Mouse (Mus musculus) forebrain, embryonic 16.5 days (tissue): ENCODE measurements at regions not wholly inside any gene's neighbourhood (a gene's known extent, or its start where the extent isn't known, plus 50 kb on each side); places are given as distances from the start of the nearest gene placed in this dataset.
A peak's percentile ranks its signal among the peaks of the same experiment; 100 is the strongest.

ENCODE experiments used
- ATAC-seq: fragments of 200-750 bp; cut with Nextera tagmentation; 2 replicates; pipeline ENCODE4 v1.8.0; 2017; ENCODE audit warnings: mild to moderate bottlenecking, moderate library complexity
- H3K27ac ChIP-seq: fragments of 300-500 bp; sonication (generic); 2 replicates; pipeline ENCODE4 v1.5.1; 2014; ENCODE audit warnings: low read length, control low read depth
- H3K27me3 ChIP-seq: fragments of 300-500 bp; sonication (generic); replicated peaks from 2 replicates; pipeline ENCODE4 v1.6.1; 2014; ENCODE audit warnings: low read length; ENCODE audit not compliant: control insufficient read depth, insufficient read depth
- H3K36me3 ChIP-seq: fragments of 300-500 bp; sonication (generic); 2 replicates; pipeline ENCODE4 v1.6.1; 2014; ENCODE audit not compliant: control insufficient read depth, insufficient read depth
- H3K4me1 ChIP-seq: fragments of 300-500 bp; sonication (generic); replicated peaks from 2 replicates; pipeline ENCODE4 v1.6.1; 2014; ENCODE audit warnings: low read length; ENCODE audit not compliant: control insufficient read depth, insufficient read depth
- H3K4me2 ChIP-seq: fragments of 300-500 bp; sonication (generic); 2 replicates; pipeline ENCODE4 v1.6.1; 2014; ENCODE audit warnings: mild to moderate bottlenecking, low read length, control low read depth
- H3K4me3 ChIP-seq: fragments of 300-500 bp; sonication (generic); replicated peaks from 2 replicates; pipeline ENCODE4 v1.5.1; 2014; ENCODE audit warnings: mild to moderate bottlenecking, low read length, control low read depth
- H3K9ac ChIP-seq: fragments of 300-500 bp; sonication (generic); replicated peaks from 2 replicates; pipeline ENCODE4 v1.6.1; 2014; ENCODE audit warnings: low read depth, low read length, control low read depth
- H3K9me3 ChIP-seq: fragments of 300-500 bp; sonication (generic); 2 replicates; pipeline ENCODE4 v1.6.1; 2016; ENCODE audit warnings: low read length; ENCODE audit not compliant: control insufficient read depth
- WGBS: fragments of 180-500 bp; shearing (Covaris S2); extraction: QIAGEN DNeasy Blood & Tissue Kit; methylation state at CpG from one replicate; pipeline ENCODE4 v1.1.7; 2014; 5-methylcytosine and 5-hydroxymethylcytosine counted together

- 56% methylated on average over 2 of the region's 2 CpGs for WGBS
- ATAC-seq: 0 out of 2 replicates have a peak, but pooled peaks have one; percentile 31
- H3K4me1 ChIP-seq: no peaks in the 10 kb centered on the region
Observed at GRCm38 (mm10) chr1:110400051-110400450, 417.8 kb downstream of the Cdh7 start.

GRCm38 (mm10) chr1:110447742-110448312, 465.6 kb downstream of the Cdh7 start:
- no peaks in the 10 kb centered on the region for H3K27me3 ChIP-seq

More at GRCm38 (mm10) chr1:110400051-110400450, 417.8 kb downstream of the Cdh7 start:
- H3K4me2 ChIP-seq: no peak overlapping the region
- no peaks in the 10 kb centered on the region for H3K36me3 ChIP-seq
- no peak overlapping the region for H3K4me3 ChIP-seq
- no peaks in the 10 kb centered on the region for H3K9me3 ChIP-seq
- no peak overlapping the region for H3K27ac ChIP-seq
- H3K27me3 ChIP-seq: no peaks in the 10 kb centered on the region
- H3K9ac ChIP-seq: no peak overlapping the region

GRCm38 (mm10) chr1:110483476-110483875, 493.9 kb downstream of the Cdh19 start:
- Histone ChIP-seq H3K4me3 (no peak overlapping the region), H3K36me3 (no peaks in the 10 kb centered on the region), H3K4me1 (no peaks in the 10 kb centered on the region), H3K9ac (no peak overlapping the region), H3K9me3 (no peaks in the 10 kb centered on the region), H3K27ac (no peak overlapping the region), H3K4me2 (no peak overlapping the region), H3K27me3 (no peaks in the 10 kb centered on the region)
- ATAC-seq: no peak

More at GRCm38 (mm10) chr1:110447742-110448312, 465.6 kb downstream of the Cdh7 start:
- Histone ChIP-seq H3K9ac (no peak overlapping the region), H3K9me3 (no peaks in the 10 kb centered on the region), H3K36me3 (no peaks in the 10 kb centered on the region), H3K27ac (no peak overlapping the region), H3K4me1 (no peaks in the 10 kb centered on the region), H3K4me3 (no peak overlapping the region), H3K4me2 (no peak overlapping the region)
- no peak for ATAC-seq
- 22% methylated on average over 3 of the region's 3 CpGs for WGBS

DNA sequence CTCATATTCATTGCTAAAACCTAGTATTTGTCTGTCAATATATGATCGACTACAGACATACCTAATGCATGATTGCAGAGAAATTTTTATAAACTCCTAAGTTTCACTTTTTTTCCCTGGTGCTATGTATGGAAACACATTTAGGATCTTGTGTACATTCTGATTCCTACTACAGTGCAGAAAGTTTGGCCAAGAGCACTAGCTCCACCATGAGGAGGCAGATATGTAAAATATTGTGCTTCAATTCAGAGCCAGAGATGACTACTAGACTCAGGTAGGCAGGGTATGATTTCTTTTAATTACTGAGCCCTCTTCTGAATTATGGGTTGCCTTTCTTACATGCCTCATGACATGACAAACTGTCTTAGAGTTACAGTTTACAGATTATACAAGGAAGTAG, 488.0 kb downstream of the Cdh19 start:
- ATAC-seq: no peak
- H3K9me3 ChIP-seq: no peaks in the 10 kb centered on the region
- no peaks in the 10 kb centered on the region for H3K27me3 ChIP-seq
- WGBS: 86% methylated on average over 1 of the region's 1 CpGs
- no peaks in the 10 kb centered on the region for H3K4me1 ChIP-seq
- H3K9ac ChIP-seq: no peak overlapping the region
- no peak overlapping the region for H3K4me2 ChIP-seq
- H3K36me3 ChIP-seq: no peaks in the 10 kb centered on the region
- no peak overlapping the region for H3K4me3 ChIP-seq
- H3K27ac ChIP-seq: no peak overlapping the region
